Mouse (Mus musculus) left cerebral cortex, adult 2 months (tissue): Measurements from ENCODE around the gene Slc35a3. TPM values are rescaled to one million over a fixed set of nuclear protein-coding genes. Genes with fewer than 3 reads are reported as not detected.

Experiments
- DNase-seq, 2 experiments: peaks; one replicate each; pipeline ENCODE4 v3.0.0; 2021 to 2022; ENCODE audit warnings: low spot score in 2 of 2, mixed read lengths in 1 of 2; ENCODE audit errors: extremely low spot score in 1 of 2
- H3K27ac ChIP-seq: fragments of 200-600 bp; 2 replicates; pipeline ENCODE4 v1.8.1; 2022
- H3K4me3 ChIP-seq: fragments of 200-600 bp; 2 replicates; pipeline ENCODE4 v1.8.1; 2022
- CTCF ChIP-seq: fragments of 200-600 bp; IDR thresholded peaks from 2 replicates; pipeline ENCODE4 v1.8.1; 2022; ENCODE audit warnings: antibody characterized with exemption, mild to moderate bottlenecking, moderate library complexity
- intact Hi-C: fragments of 180-260 bp; cut with DNase I; formaldehyde crosslinking; loops from one replicate; pipeline ENCODE4 v1.15.1; 2025
- total RNA-seq, 2 experiments: library from RNA; stranded (reverse); gene quantifications; 2 replicates each; pipeline ENCODE4 v1.2.3; 2021

The Slc35a3 gene
- total RNA-seq, 2 experiments from 2014 or later: 15.7 to 17.7 TPM

DNA sequence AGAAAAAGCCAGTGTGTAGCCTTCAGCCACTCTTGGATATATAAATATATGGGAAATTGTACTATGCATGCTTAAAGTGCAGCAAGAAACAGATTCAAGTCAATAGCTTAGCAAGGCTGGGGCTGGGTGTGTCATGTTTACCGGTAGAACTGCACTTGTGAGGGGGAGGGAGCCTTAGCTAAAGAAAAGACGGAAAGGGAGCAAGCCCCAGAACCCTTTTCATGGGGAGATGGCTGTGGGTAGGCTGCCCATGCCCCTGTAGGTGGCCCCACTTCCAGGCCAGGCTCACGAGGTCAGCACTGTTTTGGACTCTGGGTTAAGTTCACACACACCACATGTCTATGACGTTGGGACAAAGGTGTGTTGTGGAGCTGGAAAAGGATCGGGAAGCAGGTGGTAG lies 76.8 kb downstream of the Slc35a3 start:
- intact Hi-C loops: no loop called here
- no peak for TF ChIP-seq CTCF
- no peak for DNase-seq
- Histone ChIP-seq H3K4me3 (no peak overlapping the region), H3K27ac (no peak overlapping the region)

GRCm38 (mm10) chr3:116634853-116635252 lies 77.8 kb downstream of the Slc35a3 start:
- Histone ChIP-seq H3K27ac (no peak overlapping the region), H3K4me3 (no peak overlapping the region)
- no peak for DNase-seq
- intact Hi-C loops: no loop called here
- TF ChIP-seq CTCF: no peak

DNA sequence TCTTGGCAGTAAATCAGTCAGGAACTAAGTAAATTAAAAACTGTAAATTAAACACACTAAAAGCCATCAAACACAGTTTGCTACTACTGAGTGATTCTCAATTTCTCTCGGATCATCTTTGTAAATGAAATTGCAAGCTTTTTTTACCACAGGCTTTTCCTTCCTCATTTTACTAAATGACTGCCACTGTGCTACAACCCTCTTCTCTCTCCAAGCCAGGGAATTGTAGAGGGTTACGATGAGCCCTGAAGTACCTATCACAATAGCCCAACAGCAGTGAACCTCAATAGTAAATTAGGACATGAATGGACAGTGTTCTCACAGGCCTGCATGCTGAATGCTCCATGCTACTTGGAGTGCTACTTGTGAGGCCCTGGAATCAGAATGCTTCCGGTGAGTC lies 78.5 kb downstream of the Slc35a3 start:
- no peak for TF ChIP-seq CTCF
- no peak overlapping the region for H3K27ac ChIP-seq
- DNase-seq: no peak
- intact Hi-C loops: no loop called here
- no peak overlapping the region for H3K4me3 ChIP-seq

- intact Hi-C loops: no loop called here
- no peak for DNase-seq
- Histone ChIP-seq H3K27ac (no peak overlapping the region), H3K4me3 (no peak overlapping the region)
- no peak for TF ChIP-seq CTCF
Observed at GRCm38 (mm10) chr3:116632971-116633370, 79.7 kb downstream of the Slc35a3 start.

GRCm38 (mm10) chr3:116631459-116631858 lies 81.2 kb downstream of the Slc35a3 start:
- no peak overlapping the region for H3K27ac ChIP-seq

DNA sequence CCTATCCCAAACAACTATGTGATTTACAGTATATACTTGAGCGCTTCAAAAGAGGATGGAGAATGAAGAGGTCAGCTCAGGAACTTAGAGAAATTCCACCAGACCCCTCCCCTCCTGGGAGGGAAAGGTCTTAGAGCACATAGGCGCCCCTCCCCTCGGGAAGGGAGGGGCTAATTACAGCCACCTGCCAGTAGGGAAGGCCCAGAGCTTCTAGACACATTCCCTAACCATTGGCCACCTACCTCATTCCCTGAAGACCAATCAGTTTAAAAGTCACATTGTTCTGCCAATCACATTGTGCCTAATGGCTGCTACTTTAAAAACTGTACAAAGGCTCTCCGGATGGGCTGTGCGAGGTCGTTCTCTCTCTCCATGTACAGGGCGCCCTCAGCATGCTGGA lies 90.0 kb downstream of the Slc35a3 start:
- intact Hi-C loops: no loop called here
- TF ChIP-seq CTCF: no peak
- Histone ChIP-seq H3K4me3 (no peak overlapping the region), H3K27ac (no peak overlapping the region)
- DNase-seq: no peak

More at GRCm38 (mm10) chr3:116631459-116631858, 81.2 kb downstream of the Slc35a3 start:
- DNase-seq: no peak
- no peak overlapping the region for H3K4me3 ChIP-seq
- no peak for TF ChIP-seq CTCF
- intact Hi-C loops: no loop called here

DNA sequence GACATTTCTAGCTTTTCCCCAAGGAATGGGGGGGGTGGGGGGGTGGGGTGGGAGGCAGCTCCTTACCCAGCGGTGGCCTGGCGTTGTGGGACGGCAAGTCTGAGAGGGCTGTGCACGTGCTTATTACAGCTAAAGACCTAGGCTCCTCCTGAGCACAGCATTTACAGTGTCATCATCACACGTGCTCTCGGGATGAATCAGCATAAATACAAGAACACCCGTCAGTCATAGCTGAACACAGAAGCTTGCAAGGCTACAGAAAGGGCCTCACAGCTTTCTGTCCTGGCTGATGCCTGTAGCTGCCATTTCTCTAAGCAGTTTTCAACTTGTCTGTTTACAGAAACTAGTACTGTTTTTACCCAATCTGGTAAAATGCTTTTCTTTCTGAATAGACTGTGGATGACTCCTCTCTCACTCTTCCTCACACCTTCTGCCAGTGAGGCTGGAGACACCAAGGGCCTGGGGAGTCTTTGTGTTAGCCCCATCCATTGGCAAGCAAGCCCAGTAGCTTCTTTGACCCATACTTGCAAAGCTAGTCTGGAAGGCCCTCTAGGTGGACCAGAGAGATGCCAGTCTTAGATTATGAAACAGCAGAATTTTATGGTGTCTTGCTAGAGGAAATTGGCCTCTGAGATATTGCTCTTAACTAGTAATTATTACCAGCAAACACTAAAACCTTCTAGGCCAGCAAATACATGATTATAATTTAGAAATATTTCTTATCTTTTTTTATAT lies 91.8 kb downstream of the Slc35a3 start:
- intact Hi-C loops: no loop called here
- Histone ChIP-seq H3K27ac (no peak overlapping the region), H3K4me3 (no peak overlapping the region)
- TF ChIP-seq CTCF: no peak
- DNase-seq: no peak

Other genes with a start within 250 kb of the Slc35a3 start
- gene Rtca, start 204.6 kb downstream of the Slc35a3 start, total RNA-seq: 10 to 100 TPM; 57.5 to 58.9 TPM
- 10 to 100 TPM; 16.2 to 17.2 TPM for gene Dbt, start 199.8 kb downstream of the Slc35a3 start, total RNA-seq
- not detected for gene Lrrc39, start 149.9 kb downstream of the Slc35a3 start, total RNA-seq
- 1 to 10 TPM; 5.9 to 8.1 TPM for gene Sass6, start 117.8 kb downstream of the Slc35a3 start, total RNA-seq
- 10 to 100 TPM; 17.4 to 19.4 TPM for gene Trmt13, start 98.2 kb downstream of the Slc35a3 start, total RNA-seq
- 10 to 100 TPM; 55.1 to 57.3 TPM for gene Mfsd14a, start 50.2 kb downstream of the Slc35a3 start, total RNA-seq
- gene Gm43191, start 31.6 kb downstream of the Slc35a3 start, total RNA-seq: under 1 TPM in 1 of 2 experiments, not detected in 1; 0.56 TPM
- gene Agl, start 95.3 kb upstream of the Slc35a3 start, total RNA-seq: 10 to 100 TPM; 25.3 to 25.8 TPM
- gene Frrs1, start 146.6 kb upstream of the Slc35a3 start, total RNA-seq: 1 to 10 TPM in 1 of 2 experiments, under 1 TPM in 1; 0.57 to 1.1 TPM